ENCODE assay signal across 8 mouse cellular contexts in the genomic region with DNA sequence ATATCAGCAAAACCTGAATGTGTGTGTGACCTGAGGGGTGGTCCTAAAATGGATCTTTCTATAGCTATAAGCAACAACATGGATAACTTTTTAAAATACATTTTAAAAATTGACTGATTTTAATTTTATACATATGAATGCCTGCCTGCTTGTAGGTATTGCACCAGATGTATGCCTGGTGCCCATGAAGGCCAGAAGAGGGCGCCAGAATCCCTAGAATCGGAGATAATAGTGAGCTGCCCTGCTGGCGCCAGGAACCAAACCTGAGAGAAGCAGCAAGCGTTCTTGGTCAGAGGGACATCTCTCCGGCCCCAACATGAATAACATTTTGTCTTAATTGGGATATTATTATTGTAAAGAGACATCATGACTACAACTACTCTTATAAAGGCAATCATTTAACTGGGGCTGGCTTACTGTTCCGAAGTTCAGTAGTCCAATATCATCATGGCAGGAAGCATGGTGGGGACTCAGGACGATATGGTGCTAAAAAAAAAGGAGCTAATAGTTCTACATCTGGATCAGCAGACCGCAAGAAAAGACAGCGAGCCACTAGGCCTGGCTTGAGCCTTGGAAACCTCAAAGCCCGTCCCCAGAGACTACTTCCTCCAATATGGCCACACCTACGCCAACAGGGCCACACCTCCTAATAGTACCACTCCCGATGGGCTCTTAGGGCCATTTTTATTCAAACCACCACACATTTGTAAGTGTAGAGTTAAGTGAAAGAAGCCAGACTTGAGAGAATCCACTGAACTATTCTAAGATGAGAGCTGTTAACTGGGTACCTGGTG. TPM values are rescaled to one million over a fixed set of nuclear protein-coding genes. Genes with fewer than 3 reads are reported as not detected.
DNase-seq lines count a peak whose midpoint lies in the region; ATAC-seq lines count a peak whose summit lies in the region.

No protein-coding gene starts in this region.

- no peaks in the 10 kb centered on the region for H3K36me3 ChIP-seq in liver, embryonic 16.5 days (ENCODE audit: control insufficient read depth, insufficient read depth)

- ATAC-seq in liver, embryonic 16.5 days (ENCODE audit: low read depth): peak; percentile 55; the same call in 1 of the 2 replicates

- WGBS in liver, embryonic 16.5 days (ENCODE audit: insufficient replicate concordance): 46% methylated on average over 12 of the region's 12 CpGs

- H3K27ac ChIP-seq in liver, embryonic 16.5 days (ENCODE audit: low read length): no peak overlapping the region

- peaks cover 8% of the 10 kb centered on the region for H3K27me3 ChIP-seq in liver, embryonic 16.5 days (ENCODE audit: control insufficient read depth, insufficient read depth, low read depth, low read length)

- intact Hi-C loops in left cerebral cortex, postnatal 36 days (cut with DNase I): no loop called here

- peaks cover 3% of the 10 kb centered on the region for H3K4me1 ChIP-seq in liver, embryonic 16.5 days (ENCODE audit: control insufficient read depth, low read depth, low read length)

- H3K4me3 ChIP-seq in liver, embryonic 16.5 days (ENCODE audit: low read depth, low read length): no peak overlapping the region

- H3K9ac ChIP-seq in liver, embryonic 16.5 days (ENCODE audit: low read depth, low read length): no peak overlapping the region

- H3K4me2 ChIP-seq in liver, embryonic 16.5 days (ENCODE audit: low read depth, low read length): no peak overlapping the region

- no peaks in the 10 kb centered on the region for H3K9me3 ChIP-seq in liver, embryonic 16.5 days (replicated peaks; ENCODE audit: control insufficient read depth, low read length)

- DNase-seq in gastrocnemius, postnatal 10 days: peak; percentile 26
- no peak for DNase-seq in gastrocnemius, postnatal 4 days (ENCODE audit: low spot score in 2 of 2)
- peak; percentile 13 to 60 for DNase-seq in spleen, postnatal 10 days (ENCODE audit: low spot score in 2 of 2)
- no peak for DNase-seq in spleen, adult 12 weeks (ENCODE audit: low spot score)
- peak; percentile 57 for DNase-seq in c-Kit-positive CD71-positive TER-119-positive erythroid progenitor cells, embryonic 14.5 days (ENCODE audit: low spot score)
- peak; percentile 61 for DNase-seq in thymus, postnatal 25 days
- no peak for DNase-seq in left cerebral cortex, postnatal 36 days (ENCODE audit: low spot score in 2 of 2)

RNA-seq across cellular contexts. Expression of gene Il20ra, which starts 3.9 kb away (rescaled TPM):
- not detected for total RNA-seq in gastrocnemius, postnatal 10 days (2021)
- not detected for total RNA-seq in gastrocnemius, postnatal 4 days (2021)
- polyA plus RNA-seq in liver, embryonic 16.5 days (2015; fragmentation: Nextera tagmentation; extraction: Ambion mirVana): 0.07 TPM in 1 of 2 replicates, not detected in the other
- total RNA-seq in left cerebral cortex, postnatal 36 days (2021): under 1 TPM; 0.44 to 0.54 TPM

Comparison
In these comparisons a context has a peak if more than half of its experiments do, and no peak if none do; other contexts are left out.
1. DNase-seq: peak in gastrocnemius, postnatal 10 days (single experiment), spleen, postnatal 10 days (2 of 2), c-Kit-positive CD71-positive TER-119-positive erythroid progenitor cells, embryonic 14.5 days (single experiment) and thymus, postnatal 25 days (single experiment); none in gastrocnemius, postnatal 4 days (0 of 2), spleen, adult 12 weeks (single experiment) and left cerebral cortex, postnatal 36 days (0 of 2).